Mouse (Mus musculus): ENCODE data around the gene Fam196a.

DNA sequence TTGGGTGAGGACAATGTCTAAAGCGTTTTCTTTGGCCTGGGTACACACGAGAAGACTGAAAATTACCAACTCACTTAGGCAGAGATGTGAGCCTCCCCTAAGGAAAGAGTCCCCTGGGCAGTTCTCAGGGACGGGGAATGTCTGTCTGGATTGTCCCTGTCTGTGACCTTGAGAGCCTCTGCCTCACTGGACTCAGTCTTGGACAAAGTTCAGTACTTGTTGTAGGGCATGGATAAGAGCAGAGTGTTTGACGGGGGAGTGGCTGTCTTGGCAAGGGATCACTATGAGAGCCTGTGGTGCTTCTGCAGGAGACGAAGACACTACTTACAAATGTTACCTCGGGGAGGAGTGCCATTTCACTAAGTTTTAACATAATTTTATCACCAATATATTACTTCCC is 57.8 kb downstream of the Fam196a start:
- no peak for TF ChIP-seq POLR2A (IDR thresholded peaks at IDR 0.05; ENCODE audit: borderline replicate concordance, extremely low read depth, low read depth, low read length)
- no peak for TF ChIP-seq CTCF (IDR thresholded peaks at IDR 0.05; ENCODE audit: insufficient read depth, low read length)
